Mouse (Mus musculus) fat pad, adult 2 months (tissue): ENCODE measurements around the gene Zfp764.
A peak's percentile ranks its signal among the peaks of the same experiment; 100 is the strongest.
"Not testable (repeated sequence)": the region's sequence is repeated elsewhere in the genome, so short reads cannot be mapped to it uniquely, and the experiment has no call there.

Source experiments
- DNase-seq: peaks from one replicate; pipeline ENCODE4 v3.0.0-alpha.2; 2011; ENCODE audit warnings: low read depth, low spot score; ENCODE audit errors: extremely low read depth

The Zfp764 gene

DNA sequence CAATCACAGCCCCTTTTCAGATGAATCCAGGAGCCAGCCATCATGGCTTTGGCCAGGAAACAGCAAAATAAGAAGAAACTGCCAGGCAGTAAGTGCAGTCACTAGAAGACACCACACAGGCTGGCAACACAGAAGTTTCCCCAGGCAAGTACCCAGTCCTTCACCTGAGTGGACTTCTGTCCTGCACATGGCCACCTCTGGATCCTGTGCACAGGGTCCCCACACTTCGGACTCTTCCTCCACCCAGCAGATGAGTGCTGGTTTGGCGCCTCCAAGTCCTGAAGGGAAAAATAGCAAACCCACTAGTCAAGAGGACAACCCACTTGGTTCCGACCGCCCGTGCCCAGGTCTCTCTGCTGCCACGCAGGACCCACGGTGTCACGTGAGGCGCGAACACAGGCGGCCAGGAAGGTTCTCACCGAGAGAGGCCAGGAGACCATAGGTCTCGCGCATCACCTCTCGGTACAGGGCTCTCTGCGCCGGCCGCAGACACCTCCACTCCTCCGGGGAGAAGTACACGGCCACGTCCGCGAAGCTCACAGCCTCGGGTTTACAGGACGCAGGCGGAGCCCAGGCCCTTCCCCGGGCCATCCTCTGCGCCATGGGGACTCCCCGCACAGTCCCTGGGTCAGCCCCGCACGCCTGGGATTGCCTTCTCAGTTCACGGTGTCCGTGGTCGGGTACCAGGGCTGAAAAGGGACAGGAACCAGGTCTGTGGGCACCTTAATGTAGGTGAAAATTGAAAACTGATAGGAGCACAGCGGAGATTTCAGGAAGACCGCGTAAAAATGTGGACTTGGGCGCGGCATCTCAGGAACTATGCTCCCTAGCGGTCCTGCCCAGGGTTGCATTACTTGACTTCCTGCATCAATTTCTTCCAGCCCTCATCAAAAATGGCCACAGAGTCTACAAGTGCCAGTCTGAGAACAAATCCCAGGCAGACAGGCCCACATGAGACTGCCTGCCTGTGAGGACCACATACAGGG is at the start of gene Zfp764:
Gene Zfp764, minus strand, starts transcription at position 821 of the 986 bp plus-strand sequence.
- DNase-seq = peak; percentile 21

DNA sequence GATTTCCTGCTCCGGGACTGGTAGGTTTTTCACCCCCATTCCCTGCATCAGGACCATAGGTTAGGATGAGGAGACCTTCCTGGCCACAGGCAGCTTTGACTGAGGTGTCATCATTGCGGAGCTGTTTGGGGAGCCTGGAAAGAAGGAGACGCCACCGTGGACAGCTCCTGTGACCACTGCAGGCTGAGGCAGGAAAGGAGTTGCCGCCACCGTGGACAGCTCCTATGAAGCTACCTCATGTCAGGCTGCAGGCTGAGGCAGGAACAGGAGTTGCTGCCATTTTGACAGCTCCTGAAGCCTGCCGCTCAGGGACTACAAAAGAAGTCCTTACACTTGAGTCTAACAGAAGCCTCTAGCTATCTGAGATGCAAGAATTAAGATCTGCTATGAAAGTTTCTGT is 48.3 kb upstream of the Zfp764 start:
- DNase-seq = no peak

DNA sequence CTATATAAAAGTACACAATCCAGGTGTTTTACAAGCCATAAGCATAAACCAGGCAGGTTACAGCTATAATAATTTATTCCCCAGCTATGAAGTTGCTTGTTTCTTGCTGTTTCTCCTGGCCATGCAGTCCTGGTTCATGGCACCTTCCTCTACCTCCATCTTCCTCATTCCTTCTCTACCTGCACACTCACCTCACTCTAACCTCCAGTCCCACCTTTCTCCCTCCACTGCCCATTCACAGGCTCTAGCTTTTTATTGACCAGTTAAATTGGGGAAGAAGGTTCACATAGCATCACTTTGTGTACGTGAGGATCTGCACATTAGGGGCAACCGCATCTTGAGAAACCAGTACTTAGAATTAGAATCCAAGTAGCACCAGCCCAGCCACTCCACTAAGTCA is 46.4 kb upstream of the Zfp764 start:
- no peak for DNase-seq

DNA sequence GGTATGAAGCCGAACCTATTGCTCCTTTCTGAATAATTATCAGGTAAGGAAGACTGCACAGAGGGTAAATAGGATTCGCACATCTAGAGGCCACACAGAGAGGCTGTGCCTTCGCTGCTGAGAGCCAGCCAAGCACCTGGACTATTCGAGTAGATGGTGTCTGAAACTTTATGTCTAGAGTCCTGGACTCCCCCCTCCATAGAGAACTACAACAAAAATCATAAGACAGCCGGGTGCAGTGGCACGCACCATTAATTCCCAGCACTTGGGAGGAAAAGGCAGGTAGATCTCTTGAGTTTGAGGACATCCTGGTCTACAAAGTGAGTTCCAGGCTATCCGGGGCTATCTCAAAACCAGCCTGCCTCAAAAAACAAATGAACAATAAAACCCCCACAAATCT is 43.3 kb upstream of the Zfp764 start:
- no peak for DNase-seq

DNA sequence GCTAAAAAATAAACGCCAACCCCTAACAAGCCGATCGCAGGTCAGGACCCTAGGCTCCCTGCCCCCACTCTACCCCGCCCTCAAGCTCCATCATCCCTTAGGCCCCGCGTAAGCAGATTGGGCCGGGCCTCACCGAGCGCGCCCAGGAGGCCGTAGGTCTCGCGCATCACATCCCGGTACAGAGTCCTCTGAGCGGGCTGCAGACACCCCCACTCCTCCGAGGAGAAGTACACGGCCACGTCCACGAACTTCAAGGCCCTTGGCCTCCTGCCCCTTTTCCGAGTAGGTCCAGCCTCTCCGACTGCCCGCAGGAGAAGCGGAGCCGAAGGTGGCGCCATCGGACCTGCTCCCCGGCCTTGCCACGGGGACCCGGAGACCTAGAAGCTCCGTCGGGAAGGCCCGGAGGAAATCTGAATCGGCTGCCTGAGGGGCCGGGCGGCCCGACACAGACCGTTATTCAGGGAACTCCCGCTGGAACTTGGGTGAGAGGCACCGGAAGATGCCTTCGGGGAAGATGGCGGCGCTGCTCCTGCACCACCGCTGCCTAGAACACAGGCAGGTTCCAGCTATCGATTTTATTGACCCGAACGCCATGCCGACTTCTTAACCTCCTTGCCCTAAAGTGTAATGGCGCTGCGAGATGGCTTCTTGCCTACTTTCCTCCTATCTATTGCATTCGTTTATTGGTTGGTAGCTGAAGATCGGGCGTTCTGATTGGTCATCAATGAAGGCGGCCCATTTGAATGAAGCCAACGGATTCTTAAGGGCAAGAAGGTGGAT is 42.1 kb upstream of the Zfp764 start, which contains the start of gene Zfp689:
Gene Zfp689, minus strand, starts transcription at position 638 of the 780 bp plus-strand sequence.
- peak; percentile 91 for DNase-seq

DNA sequence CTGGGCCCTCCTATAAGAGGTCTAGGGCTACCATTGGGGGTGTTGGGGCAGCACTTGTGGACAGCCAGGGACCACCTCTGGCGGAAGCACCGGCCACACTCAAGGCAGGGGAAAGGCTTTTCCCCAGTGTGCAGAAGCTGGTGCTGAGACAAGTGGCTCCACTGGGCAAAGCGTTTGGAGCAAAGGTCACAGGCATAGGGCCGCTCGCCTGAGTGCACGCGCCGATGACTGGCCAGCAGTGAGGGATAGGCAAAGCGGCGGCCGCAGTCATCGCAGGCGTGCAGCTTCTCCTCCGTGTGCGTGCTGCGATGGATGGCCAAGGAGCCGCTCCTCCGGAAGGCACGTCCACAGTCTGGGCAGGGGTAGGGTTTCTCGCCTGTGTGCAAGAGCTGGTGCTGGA is 37.4 kb upstream of the Zfp764 start:
- no peak for DNase-seq

DNA sequence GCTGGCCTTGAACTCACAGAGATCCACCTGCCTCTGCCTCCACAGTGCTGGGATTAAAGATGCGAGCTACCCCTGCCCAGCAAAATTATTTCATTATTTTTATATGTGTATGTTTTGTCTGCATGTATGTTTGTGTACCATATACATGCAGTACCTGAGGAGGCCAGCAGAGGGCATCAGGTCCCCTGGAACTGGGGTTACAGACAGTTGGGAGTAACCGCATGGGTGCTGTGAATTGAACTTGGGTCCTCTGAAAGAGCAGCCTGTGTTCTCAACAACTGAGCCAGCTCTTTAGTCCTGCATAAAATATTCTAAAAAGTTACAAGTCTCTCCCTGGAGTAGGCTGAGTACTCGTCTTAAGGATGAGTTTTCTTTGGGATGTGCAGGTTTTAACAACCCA is 31.1 kb upstream of the Zfp764 start:
- DNase-seq = no peak

DNA sequence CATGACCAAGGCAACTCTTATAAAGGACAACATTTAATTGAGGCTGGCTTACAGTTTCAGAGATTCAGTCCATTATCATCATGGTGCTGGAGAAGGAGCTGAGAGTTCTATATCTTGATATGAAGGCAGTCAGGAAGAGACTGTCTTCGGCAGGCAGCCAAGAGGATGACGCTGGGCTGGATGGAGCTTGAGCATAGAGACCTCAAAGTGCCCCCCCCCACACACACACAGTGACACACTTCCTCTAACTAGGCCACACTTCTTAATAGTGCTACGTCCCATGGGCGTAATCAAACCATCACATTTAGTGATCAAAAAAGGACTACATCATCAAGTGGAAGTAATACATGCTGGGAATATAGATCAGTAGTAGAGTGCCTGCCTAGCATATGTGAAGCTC is 28.6 kb upstream of the Zfp764 start:
- no peak for DNase-seq

DNA sequence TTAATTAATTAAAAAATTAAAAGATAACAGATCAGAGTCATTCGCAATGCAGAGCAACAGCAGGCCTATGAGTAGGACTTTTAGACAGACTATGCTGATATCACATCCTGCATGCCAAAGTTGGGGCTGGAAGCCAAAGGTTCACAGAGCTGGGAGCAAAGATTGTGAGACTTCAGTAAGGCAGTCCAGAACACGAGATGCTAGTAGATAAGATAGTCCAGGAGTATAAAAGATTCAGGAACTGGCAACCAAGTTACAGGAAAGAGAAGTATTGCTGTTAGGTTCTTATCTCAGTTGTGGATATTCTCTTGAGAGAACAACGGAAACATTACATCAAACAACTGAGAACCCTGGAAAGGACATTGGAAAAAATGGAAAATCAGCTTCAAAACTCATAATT is 19.7 kb upstream of the Zfp764 start:
- DNase-seq = no peak

DNA sequence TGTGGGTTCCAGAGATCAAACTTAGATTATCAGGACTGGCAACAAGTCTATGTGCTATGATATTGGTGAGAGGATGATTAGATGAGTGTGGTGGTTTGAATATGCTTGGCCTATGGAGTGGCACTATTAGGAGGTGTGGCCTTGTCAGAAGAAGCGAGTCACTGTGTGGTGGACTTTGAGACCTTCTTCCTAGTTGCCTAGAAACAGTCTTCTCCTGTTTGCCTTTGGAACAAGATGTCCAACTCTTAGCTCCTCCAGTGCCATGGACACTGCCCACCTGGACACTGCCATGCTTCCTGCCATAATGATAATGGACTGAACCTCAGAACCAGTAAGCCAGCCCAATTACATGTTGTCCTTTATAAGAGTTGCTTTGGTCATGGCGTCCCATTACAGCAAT is 19.3 kb upstream of the Zfp764 start:
- DNase-seq = no peak

DNA sequence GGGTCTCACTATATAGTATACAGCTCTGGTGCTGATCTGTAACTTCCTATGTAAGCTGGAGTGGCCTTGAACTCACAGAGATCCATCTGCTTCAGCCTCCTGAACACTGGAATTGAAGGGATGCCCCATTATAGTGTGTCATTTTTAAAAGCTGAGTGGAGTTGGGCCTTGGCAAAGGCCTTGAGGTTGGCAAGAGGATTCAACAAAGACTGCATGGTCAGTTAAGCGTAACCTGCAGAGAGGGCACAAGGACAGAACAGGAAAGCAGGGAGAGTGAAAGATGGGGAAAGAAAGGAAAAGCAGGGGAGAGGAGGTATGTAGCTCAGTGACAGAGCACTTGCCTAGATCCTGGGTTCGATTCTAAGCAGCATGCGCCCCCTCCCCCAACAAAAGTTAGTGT is 18.7 kb upstream of the Zfp764 start:
- DNase-seq = no peak

DNA sequence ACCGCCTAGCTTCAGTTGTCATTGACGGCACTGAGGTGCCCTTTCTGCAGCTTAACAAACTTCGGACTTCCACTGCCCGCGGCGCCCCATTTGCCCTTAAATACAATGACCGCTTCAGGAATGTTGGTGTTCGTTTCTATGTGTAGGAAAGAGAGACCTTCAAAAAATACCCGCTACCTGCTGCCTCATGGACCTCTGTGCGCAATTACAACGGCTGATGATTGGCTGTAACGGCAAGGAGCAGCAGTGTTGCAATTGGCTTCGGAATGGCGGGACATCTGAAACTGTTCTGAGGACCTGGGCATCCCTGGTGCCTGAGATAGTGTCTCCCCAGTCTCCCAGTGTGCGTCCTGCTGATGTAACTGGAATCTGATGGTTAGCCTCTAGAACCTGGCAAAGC is 15.6 kb upstream of the Zfp764 start:
- no peak for DNase-seq

DNA sequence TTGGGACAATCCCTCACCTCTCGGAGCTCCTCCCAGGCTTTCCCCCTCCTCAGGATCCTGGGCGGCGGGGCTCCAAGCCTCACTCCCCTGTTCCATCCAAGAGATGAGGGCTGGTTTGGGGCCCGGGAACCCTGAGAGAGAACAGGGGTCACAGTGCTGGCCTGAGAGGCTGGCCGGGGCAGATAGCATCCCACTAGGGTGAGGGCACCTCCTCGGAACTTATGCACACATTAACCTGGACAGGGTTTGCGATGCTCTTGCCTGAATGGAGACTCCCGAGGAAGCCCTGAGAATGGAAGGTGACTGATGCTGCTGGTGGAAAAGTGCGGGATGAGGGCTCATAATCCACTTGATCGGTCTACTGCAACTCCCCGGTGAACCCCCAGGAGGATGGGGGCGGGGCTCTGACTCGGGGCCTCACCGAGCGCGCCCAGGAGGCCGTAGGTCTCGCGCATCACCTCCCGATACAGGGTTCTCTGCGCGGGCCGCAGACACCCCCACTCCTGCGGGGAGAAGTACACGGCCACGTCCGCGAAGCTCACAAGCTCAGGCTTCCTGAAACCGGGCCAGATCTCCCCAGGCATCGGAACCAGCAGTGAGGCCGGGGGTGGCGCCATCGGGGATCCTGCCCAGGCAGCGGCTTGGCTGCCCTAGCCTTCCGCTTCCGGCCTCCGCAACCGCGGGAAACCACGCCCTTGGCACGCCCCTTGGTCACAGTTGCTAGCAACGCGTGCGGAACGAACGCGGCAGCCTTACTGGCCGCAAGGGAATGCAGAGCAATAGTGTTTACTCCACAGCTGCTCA is 15.0 kb upstream of the Zfp764 start, which contains the start of gene Zfp688:
Gene Zfp688, minus strand, starts transcription at position 681 of the 804 bp plus-strand sequence.
- peak; percentile 7 for DNase-seq

DNA sequence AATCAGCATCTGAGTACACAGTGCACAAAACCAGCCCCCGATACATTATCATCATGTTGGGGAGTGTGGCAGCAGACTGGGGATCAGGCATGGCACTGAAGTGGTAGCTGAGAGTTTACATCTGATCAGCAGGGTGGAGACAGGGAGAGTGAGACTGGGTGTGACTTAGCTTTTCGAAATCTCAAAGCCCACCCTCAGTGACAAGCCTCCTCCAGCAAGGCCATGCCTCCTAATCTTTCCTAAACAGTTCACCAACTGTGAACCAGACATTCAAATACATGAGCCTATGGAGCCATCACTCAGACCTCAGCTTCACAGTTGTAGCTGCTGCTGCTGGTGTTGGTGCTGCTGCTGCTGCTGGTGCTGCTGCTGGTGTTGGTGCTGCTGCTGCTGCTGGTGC is 4.8 kb upstream of the Zfp764 start:
- no peak for DNase-seq

DNA sequence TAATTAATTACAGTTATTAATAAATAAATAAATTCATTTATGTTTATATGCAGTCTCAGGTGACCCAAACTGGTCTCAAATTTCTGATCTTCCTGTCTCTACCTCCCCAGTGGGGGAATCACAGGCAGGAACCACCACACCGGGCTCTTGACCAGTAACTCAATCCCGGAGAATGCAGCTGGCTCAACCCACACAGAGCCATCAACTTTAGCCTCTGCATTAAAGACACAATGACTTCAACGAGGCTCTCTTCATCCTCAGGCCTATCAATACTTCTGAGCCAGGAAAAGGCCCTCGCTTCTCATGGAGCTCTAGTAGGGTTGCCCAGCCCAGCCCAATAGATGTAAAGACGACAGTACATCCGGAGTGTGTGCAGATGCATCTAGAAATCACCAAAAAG is 2.5 kb downstream of the Zfp764 start:
- not testable (repeated sequence) for DNase-seq

DNA sequence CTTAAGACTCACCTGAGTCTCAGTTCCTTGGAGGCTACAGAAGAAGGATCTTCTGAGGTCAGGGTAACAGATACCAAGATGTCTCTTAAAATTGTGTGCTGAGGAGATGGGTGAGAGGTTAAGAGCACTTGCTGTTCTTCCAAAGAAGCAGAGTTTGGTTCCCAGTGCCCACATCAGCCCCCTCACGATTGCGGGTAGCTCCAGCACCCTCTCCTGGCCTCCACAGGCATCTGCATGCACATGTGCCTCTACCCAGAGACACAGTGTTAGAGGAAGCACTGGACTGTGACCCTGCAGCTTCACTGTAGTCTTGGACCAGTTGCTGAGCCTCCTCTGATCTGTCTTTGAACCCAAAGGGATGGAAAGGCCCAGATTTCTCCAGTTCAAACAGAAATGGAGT is 3.6 kb downstream of the Zfp764 start:
- no peak for DNase-seq

DNA sequence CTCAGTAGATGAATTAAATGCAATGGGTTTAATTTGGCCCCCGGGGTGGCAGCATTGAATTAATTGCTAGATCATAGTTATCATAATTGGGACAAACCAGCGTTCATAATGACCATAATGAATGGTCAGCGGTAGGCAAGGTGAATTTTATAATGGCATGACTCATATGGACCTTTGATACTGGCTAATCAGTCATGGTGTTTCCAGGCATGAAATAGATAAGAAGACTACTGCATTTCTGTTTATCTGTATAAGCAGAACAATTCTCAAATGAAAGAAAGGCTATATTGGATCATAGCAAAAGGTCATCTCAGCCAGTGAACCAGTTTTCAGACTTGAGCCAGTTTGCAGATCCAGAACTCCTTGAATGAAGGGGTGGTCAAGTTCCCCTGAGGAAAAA is 6.3 kb downstream of the Zfp764 start:
- no peak for DNase-seq

DNA sequence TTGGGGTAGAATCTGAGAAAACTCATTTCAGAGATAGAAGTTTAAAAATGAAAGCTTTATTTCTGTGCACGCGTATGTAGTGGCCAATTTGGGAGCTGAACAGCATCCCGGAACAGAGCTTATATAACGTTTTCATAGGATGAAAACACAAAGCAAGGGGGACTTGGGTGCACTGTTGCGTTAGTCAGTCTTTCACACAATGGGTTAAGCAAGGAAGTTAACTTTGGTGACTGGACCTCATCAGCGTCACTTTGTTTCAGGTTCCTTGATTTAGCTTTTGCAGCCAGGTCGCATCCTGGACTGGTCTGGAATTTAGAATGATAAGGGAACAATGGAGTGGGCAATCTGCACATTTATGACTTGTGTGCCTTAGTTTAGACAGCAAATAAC is 12.7 kb downstream of the Zfp764 start:
- DNase-seq = no peak

DNA sequence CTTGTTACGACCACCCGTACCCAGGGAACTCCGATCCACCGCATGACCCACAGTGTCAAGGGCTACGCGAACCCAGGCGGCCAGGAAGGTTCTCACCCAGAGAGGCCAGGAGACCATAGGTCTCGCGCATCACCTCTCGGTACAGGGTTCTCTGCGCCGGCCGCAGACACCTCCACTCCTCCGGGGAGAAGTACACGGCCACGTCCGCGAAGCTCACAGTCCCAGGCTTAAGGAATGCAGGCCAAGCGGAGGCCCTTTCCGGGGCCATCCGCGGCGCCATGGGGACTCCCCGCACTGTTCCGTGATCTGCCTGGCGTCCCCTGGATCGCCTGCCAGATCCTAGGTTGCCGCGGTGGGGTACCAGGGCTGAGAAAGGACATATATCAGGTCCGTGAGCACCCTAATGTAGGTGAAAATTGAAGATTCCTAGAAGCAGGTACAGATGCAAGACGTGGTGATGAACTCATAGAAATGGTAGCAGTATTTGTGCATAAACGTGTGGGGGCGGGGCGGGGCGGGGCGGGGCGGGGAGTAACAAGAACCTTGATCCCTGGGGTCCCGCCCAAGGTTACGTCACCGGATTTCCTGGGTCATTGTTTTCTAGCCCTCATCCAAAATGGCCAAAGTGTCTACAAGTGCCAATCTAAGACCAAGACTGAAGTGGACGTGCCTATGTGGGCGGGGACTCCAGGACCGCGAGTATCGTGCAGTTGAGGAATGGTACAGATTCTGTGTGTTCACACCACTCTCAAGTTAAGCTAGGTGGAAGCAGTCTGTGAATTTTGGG is 13.3 kb downstream of the Zfp764 start, which contains the start of gene E430018J23Rik:
Gene E430018J23Rik, minus strand, starts transcription at position 473 of the 787 bp plus-strand sequence.
- peak; percentile 93 for DNase-seq

DNA sequence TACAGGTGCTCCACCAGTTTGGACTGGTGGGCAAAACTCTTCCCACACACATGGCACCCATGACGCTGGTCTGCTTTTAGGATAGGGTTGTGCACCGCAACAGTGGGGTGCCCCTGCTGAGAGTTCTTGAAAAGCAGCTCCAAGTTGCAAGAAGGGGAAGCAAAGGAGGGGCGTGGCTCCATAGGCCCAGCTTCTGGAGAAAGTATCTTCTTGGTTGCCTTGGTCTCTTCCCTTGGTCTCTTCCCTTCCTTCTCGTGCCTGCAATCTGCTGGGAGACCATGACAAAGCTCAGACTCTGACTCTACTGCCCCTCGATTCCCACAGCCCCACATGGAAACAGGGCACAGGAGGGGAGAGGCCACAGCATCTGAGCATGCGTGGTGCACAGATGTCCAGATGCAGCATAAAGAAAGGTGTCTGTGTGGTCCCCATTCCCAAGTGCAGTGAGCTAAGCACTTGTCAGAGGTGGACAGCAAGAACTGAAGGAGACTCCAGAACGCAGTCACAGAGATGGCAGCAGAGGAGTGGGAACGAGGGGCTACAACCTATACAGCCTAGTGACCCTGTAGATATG is 14.3 kb downstream of the Zfp764 start:
- DNase-seq = no peak
